ENCODE assay signal across 7 mouse cellular contexts in genomic region chrX:7815016-7815415, GRCm38 (mm10). TPM values are rescaled to one million over a fixed set of nuclear protein-coding genes. Genes with fewer than 3 reads are reported as not detected.
DNase-seq lines count a peak whose midpoint lies in the region; ATAC-seq and TF ChIP-seq lines count a peak whose summit lies in the region.
"Not testable (repeated sequence)": the region's sequence is repeated elsewhere in the genome, so short reads cannot be mapped to it uniquely, and the experiment has no call there.

No protein-coding gene starts in this region.

- DNase-seq in cerebellum, postnatal 14 days, result peak; percentile 26 to 52
- DNase-seq in gastrocnemius, postnatal 10 days, result peak; percentile 23
- DNase-seq in kidney, adult 18-20 months, result peak; percentile 20
- peak; percentile 50 for DNase-seq in liver
- peak; percentile 43 for DNase-seq in spleen, adult 12 weeks (ENCODE audit: low spot score)

- H3K4me1 ChIP-seq in E14TG2a.4 (replicated peaks; ENCODE audit: low read depth, low read length), result peaks cover 22% of the 10 kb centered on the region

- peak; percentile 40 for TF ChIP-seq CTCF in E14TG2a.4 (conservative IDR thresholded peaks at IDR 0.05; ENCODE audit: low read length)

- H3K27me3 ChIP-seq in E14TG2a.4 (ENCODE audit: insufficient read depth, low read length), result not testable (repeated sequence)

- not testable (repeated sequence) for H3K4me3 ChIP-seq in E14TG2a.4 (replicated peaks; ENCODE audit: low read length)

- ATAC-seq in megakaryocyte-erythroid progenitor cell, adult 5-6 weeks (replicated peaks; ENCODE audit: low FRiP score, low TSS enrichment, poor library complexity, severe bottlenecking), result peak; percentile 95

- not testable (repeated sequence) for H3K9me3 ChIP-seq in E14TG2a.4 (ENCODE audit: low read length)

- H3K36me3 ChIP-seq in E14TG2a.4 (ENCODE audit: insufficient read depth, low read length), result peaks cover 47% of the 10 kb centered on the region

RNA-seq across cellular contexts. Expression of gene Kcnd1, which starts 7.1 kb away (rescaled TPM):
- 1 to 10 TPM; 1.2 to 1.3 TPM for total RNA-seq in gastrocnemius, postnatal 10 days (2021)
- 0.55 and 2.2 TPM in 2 replicates for total RNA-seq in megakaryocyte-erythroid progenitor cell, adult 5-6 weeks (2014; fragmentation: Nextera tagmentation)
- 1.9 and 2.2 TPM in 2 replicates for total RNA-seq in megakaryocyte-erythroid progenitor cell, adult 5-6 weeks (2017)

RNA-seq across cellular contexts. Expression of gene Gripap1, which starts 25.5 kb away (rescaled TPM):
- total RNA-seq in gastrocnemius, postnatal 10 days (2021), result 10 to 100 TPM; 15.3 to 22.7 TPM
- total RNA-seq in megakaryocyte-erythroid progenitor cell, adult 5-6 weeks (2014; fragmentation: Nextera tagmentation), result 64.4 and 98.4 TPM in 2 replicates
- 78.9 and 102 TPM in 2 replicates for total RNA-seq in megakaryocyte-erythroid progenitor cell, adult 5-6 weeks (2017)

RNA-seq across cellular contexts. Expression of gene Otud5, which starts 26.1 kb away (rescaled TPM):
- total RNA-seq in gastrocnemius, postnatal 10 days (2021), result 10 to 100 TPM; 21.3 to 27.8 TPM
- 59.5 and 83.5 TPM in 2 replicates for total RNA-seq in megakaryocyte-erythroid progenitor cell, adult 5-6 weeks (2014; fragmentation: Nextera tagmentation)
- 50.0 and 64.6 TPM in 2 replicates for total RNA-seq in megakaryocyte-erythroid progenitor cell, adult 5-6 weeks (2017)

RNA-seq across cellular contexts. Expression of gene Tfe3, which starts 52.7 kb away (rescaled TPM):
- total RNA-seq in gastrocnemius, postnatal 10 days (2021), result 10 to 100 TPM; 10.5 to 16.7 TPM
- total RNA-seq in megakaryocyte-erythroid progenitor cell, adult 5-6 weeks (2014; fragmentation: Nextera tagmentation), result 33.5 and 36.5 TPM in 2 replicates
- total RNA-seq in megakaryocyte-erythroid progenitor cell, adult 5-6 weeks (2017), result 10.4 and 15.0 TPM in 2 replicates
